Mouse (Mus musculus) embryonic facial prominence, embryonic 10.5 days (tissue): Measurements from ENCODE around the gene Syngr3. TPM values are rescaled to one million over a fixed set of nuclear protein-coding genes. Genes with fewer than 3 reads are reported as not detected.
"Not testable (repeated sequence)": the region's sequence is repeated elsewhere in the genome, so short reads cannot be mapped to it uniquely, and the experiment has no call there.

Experiments
- DNase-seq: peaks from one replicate; pipeline ENCODE4 v3.0.0-alpha.2; 2017; ENCODE audit warnings: low spot score
- H3K27ac ChIP-seq: fragments of 300-500 bp; sonication (generic); replicated peaks from 2 replicates; pipeline ENCODE4 v1.5.1; 2016; ENCODE audit warnings: mild to moderate bottlenecking
- H3K27me3 ChIP-seq: fragments of 300-500 bp; sonication (generic); replicated peaks from 2 replicates; pipeline ENCODE4 v1.6.1; 2016; ENCODE audit warnings: low read depth, mild to moderate bottlenecking; ENCODE audit not compliant: poor library complexity, severe bottlenecking
- H3K36me3 ChIP-seq: fragments of 300-500 bp; sonication (generic); replicated peaks from 2 replicates; pipeline ENCODE4 v1.6.1; 2016; ENCODE audit warnings: mild to moderate bottlenecking, moderate library complexity
- H3K4me1 ChIP-seq: fragments of 300-500 bp; sonication (generic); 2 replicates; pipeline ENCODE4 v1.6.1; 2016
- H3K4me3 ChIP-seq: fragments of 300-500 bp; sonication (generic); 2 replicates; pipeline ENCODE4 v1.5.1; 2016; ENCODE audit warnings: mild to moderate bottlenecking, moderate library complexity
- H3K9me3 ChIP-seq: fragments of 300-500 bp; sonication (generic); 2 replicates; pipeline ENCODE4 v1.6.1; 2016; ENCODE audit warnings: mild to moderate bottlenecking
- WGBS: fragments of 180-500 bp; shearing (Covaris S2); methylation state at CpG from one replicate; pipeline ENCODE4 v1.1.7; 2016; 5-methylcytosine and 5-hydroxymethylcytosine counted together
- polyA plus RNA-seq: library from polyadenylated mRNA; unstranded; fragments of >200 nt; fragmentation: Nextera tagmentation; extraction: Ambion mirVana; gene quantifications from 2 replicates; pipeline ENCODE4 v1.2.1, GENCODE M21; 2016

Gene Syngr3
- polyA plus RNA-seq, 1 experiment from 2014 or later: 8.1 TPM

DNA sequence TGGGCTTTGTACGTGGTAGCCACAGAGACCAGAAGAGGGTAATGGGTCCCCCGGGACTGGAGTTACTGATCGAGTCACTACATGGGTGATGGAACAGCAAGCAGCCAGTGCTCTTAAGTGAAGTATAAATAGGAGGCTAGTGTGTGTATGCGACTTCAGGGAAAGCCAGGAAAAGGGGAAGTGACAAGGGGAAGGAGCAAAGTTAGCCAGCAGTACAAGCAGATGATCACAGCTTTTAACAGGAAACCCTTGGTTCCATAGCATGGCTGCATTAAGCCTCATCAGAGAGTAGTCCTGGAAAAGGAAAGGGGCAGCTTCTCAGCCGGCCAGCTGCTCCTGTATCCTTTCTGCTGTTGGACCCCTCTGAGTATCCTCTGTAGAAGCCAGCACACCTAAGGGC lies 2.6 kb upstream of the Syngr3 start:
- Histone ChIP-seq H3K27me3 (peaks cover 42% of the 10 kb centered on the region), H3K4me3 (no peak overlapping the region), H3K4me1 (peaks cover 44% of the 10 kb centered on the region), H3K36me3 (peaks cover 23% of the 10 kb centered on the region), H3K27ac (no peak overlapping the region), H3K9me3 (no peaks in the 10 kb centered on the region)
- 91% methylated on average over 5 of the region's 5 CpGs for WGBS
- DNase-seq: no peak

DNA sequence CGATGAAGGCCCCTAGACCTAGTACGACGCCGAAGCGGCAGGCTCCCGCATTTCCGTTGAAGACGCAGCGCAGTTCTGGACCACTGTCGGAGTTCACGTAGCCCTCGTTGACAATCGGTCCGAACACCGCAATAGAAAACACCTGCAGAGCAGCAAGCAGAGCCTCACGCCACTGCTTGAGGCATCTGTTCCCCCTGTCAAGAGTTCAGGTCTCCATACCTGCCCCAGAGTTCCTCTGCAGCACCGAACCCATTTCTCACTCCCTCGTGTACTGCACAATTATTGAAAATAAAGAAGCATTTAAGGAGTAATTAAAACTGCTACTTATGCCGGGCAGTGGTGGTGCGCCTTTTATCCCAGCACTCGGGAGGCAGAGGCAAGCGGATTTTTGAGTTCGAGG lies 2.2 kb downstream of the Syngr3 start:
- Histone ChIP-seq H3K36me3 (peaks cover 9% of the 10 kb centered on the region), H3K27ac (no peak overlapping the region), H3K9me3 (no peaks in the 10 kb centered on the region), H3K4me1 (peaks cover 31% of the 10 kb centered on the region), H3K4me3 (peak overlapping the region; percentile 50), H3K27me3 (peaks cover 58% of the 10 kb centered on the region)
- WGBS: 18% methylated on average over 23 of the region's 23 CpGs
- DNase-seq: no peak

DNA sequence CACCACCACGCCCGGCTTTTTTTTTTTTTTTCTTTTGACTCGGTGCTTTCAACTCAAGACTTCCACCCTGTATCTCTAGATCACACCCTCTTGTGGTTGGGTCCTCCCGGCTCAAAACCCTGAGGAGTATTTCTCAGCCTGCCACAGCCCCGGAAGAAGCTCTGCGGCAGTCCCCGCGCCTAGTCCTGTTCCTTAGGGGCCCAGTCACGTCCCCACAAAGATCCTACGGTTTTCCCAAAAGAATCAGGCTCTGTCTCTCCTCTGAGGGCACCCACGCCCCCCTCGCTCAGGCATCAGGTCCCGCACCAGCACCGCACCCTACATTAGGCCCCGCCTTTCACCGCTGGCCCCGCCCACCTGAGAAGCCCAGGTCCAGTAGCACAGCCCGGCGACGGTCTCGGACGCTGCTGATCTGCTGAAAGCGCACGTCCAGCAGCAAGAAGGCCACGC lies 2.6 kb downstream of the Syngr3 start:
- H3K36me3 ChIP-seq: peaks cover 9% of the 10 kb centered on the region
- H3K4me3 ChIP-seq: peak overlapping the region; percentile 50
- H3K4me1 ChIP-seq: peaks cover 31% of the 10 kb centered on the region
- 2% methylated on average over 25 of the region's 25 CpGs for WGBS
- DNase-seq: peak; percentile 63
- H3K9me3 ChIP-seq: no peaks in the 10 kb centered on the region
- H3K27ac ChIP-seq: no peak overlapping the region
- H3K27me3 ChIP-seq: peaks cover 58% of the 10 kb centered on the region

DNA sequence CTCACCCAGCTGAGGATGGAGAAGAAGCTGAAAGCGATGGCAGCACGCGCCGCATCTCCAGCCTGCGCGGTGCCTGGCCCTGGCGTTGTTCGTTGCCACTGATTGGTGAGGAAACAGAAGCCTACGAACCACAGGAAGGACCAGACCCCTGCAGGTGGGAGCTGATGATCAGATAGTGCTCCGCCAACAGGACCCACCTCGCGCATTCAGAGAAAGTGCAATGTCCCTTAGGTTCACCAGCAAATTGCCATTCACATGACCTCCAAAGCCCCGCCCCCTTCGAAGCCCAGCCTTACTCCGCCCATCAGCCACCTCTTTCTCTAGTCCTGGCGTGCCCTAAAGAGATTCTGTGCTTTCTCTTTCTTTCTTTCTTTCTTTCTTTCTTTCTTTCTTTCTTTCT lies 3.2 kb downstream of the Syngr3 start:
- peaks cover 58% of the 10 kb centered on the region for H3K27me3 ChIP-seq
- no peaks in the 10 kb centered on the region for H3K9me3 ChIP-seq
- peak overlapping the region; percentile 34 for H3K4me3 ChIP-seq
- H3K27ac ChIP-seq: no peak overlapping the region
- H3K4me1 ChIP-seq: peaks cover 31% of the 10 kb centered on the region
- peaks cover 12% of the 10 kb centered on the region for H3K36me3 ChIP-seq
- WGBS: 32% methylated on average over 16 of the region's 16 CpGs
- peak; percentile 64 for DNase-seq

DNA sequence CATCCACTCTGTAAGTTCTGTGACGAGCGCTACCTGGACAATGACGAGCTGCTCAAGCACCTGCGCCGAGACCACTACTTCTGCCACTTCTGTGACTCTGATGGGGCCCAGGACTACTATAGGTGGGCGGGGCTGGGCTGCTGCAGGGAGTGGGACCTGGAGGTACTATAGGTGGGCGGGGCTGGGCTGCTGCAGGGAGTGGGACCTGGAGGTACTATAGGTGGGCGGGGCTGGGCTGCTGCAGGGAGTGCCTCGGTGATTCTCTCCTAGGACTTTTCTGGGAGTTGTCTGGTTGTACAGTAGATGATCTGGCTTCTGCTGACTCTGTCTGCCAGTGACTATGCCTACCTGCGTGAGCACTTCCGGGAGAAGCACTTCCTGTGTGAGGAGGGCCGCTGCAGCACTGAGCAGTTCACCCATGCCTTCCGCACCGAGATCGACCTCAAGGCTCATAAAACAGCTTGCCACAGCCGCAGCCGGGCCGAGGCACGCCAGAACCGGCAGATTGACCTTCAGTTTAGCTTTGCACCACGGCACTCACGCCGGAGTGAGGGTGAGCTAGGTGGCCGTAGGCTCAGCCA lies 12.2 kb downstream of the Syngr3 start:
- Histone ChIP-seq H3K9me3 (no peaks in the 10 kb centered on the region), H3K27ac (no peak overlapping the region), H3K4me1 (peaks cover 14% of the 10 kb centered on the region; the same call in 1 of the 2 replicates), H3K36me3 (peaks cover 77% of the 10 kb centered on the region), H3K27me3 (no peaks in the 10 kb centered on the region), H3K4me3 (no peak overlapping the region)
- 94% methylated on average over 24 of the region's 24 CpGs for WGBS
- no peak for DNase-seq

DNA sequence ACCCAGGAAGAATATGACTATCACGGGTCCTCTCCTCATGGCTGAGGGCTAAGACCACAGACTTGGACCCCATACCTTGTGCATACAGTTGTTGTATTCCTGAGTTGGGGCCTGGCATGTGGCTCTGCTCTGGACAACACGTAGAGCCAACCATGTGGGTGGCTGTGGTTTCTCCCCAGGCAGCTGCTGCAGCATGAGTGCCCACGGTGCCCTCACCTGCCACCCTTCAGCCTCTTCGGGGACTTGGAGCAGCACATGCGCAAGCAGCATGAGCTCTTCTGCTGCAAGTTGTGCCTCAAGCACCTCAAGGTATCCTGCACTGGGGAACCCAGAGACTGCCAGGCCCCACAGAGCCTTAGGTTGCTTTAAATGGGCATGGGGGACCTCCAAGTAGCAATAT lies 12.9 kb downstream of the Syngr3 start:
- H3K36me3 ChIP-seq: peaks cover 70% of the 10 kb centered on the region
- H3K4me3 ChIP-seq: no peak overlapping the region
- no peaks in the 10 kb centered on the region for H3K27me3 ChIP-seq
- peaks cover 21% of the 10 kb centered on the region for H3K4me1 ChIP-seq
- no peaks in the 10 kb centered on the region for H3K9me3 ChIP-seq
- 96% methylated on average over 5 of the region's 5 CpGs for WGBS
- H3K27ac ChIP-seq: no peak overlapping the region
- no peak for DNase-seq

DNA sequence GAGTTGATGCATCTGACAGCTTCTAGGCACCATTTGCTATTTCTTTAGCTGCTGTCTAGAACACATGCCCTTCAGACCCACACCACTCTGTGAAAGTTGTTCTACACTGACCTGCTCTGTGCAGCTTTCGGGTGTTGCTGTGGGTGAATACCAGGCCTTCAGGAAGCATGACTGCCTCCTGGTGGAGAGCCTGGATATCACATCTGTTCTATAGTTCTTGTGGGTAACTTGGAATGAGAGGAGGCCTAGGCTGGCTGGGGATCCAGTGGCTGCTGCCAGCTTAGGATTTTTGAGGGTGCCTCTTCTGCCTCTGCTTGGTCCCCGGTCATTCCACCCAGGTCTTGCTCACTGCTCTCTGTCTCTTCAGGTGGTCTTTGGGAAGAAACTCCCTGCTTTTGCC lies 13.6 kb downstream of the Syngr3 start:
- Histone ChIP-seq H3K27me3 (no peaks in the 10 kb centered on the region), H3K27ac (no peak overlapping the region), H3K9me3 (no peaks in the 10 kb centered on the region), H3K4me3 (no peak overlapping the region), H3K36me3 (peaks cover 63% of the 10 kb centered on the region), H3K4me1 (peaks cover 28% of the 10 kb centered on the region)
- WGBS: 66% methylated on average over 2 of the region's 2 CpGs
- peak; percentile 74 for DNase-seq

DNA sequence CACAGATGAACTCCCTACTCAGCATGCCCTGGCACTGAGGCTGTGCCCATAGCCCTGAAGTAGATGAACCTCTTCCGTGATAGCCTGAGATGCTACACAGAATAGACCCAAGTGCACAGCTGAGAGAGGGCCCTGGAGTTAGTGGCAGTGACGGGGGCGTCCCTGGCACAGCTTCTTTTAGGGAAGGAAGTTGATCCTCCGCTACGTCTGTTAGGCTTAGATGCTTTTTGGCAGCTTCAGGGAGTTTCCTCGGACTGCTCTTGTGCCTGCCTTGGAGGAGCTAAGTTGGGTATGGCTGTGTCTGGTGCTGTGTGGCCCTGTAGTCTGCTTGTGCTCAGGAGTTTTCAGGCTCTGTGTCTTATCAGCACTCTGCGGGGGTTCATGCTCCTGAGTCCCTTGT lies 15.5 kb downstream of the Syngr3 start:
- 89% methylated on average over 7 of the region's 7 CpGs for WGBS

DNA sequence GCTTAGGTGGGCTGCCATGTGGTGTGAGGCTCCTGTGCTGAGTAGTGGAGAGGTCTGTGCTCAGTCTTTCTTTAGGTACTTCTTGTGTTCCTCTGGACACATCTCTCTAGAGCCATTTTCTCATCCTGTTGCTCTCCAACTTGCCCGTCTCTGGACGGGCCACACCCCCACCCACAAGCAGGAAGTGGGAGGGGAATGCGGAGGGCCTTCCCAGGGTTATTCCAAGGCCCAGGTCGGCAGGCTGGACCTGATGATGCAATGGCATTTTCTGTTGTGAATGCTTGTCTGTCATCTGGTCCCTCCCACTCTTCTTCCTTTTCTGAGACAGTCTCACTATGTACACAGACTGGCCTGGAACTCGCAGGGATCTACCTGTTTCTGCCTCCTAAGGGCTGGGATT lies 17.6 kb downstream of the Syngr3 start:
- Histone ChIP-seq H3K36me3 (peaks cover 23% of the 10 kb centered on the region), H3K4me1 (peaks cover 49% of the 10 kb centered on the region), H3K27me3 (no peaks in the 10 kb centered on the region), H3K27ac (no peak overlapping the region), H3K4me3 (peak overlapping the region; percentile 81), H3K9me3 (no peaks in the 10 kb centered on the region)
- peak; percentile 41 for DNase-seq
- WGBS: 32% methylated on average over 5 of the region's 5 CpGs

More for the DNA sequence above, 15.5 kb downstream of the Syngr3 start:
- Histone ChIP-seq H3K4me1 (peaks cover 41% of the 10 kb centered on the region), H3K27me3 (no peaks in the 10 kb centered on the region), H3K9me3 (no peaks in the 10 kb centered on the region), H3K4me3 (no peak overlapping the region), H3K27ac (no peak overlapping the region), H3K36me3 (peaks cover 44% of the 10 kb centered on the region)
- no peak for DNase-seq

DNA sequence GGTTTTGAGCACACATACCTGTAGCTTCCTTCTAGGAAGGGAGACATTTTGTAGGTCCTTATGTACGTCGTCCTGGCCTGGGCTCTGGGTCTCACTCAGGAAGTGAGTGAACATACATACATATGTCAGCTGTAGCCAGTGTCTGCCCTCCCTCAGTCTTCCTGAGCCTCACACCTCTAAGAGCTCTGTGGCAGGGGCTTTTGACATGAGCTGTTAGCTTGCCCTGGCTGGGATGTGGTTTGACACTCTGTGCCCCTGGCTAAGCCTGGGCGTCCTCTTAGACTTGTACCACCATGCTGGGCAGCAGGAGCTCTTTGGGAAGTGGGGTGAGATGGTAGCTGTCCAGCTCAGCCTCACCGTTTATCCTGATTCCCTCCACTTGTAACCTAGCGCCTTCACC lies 18.4 kb downstream of the Syngr3 start:
- no peak for DNase-seq
- Histone ChIP-seq H3K27ac (no peak overlapping the region), H3K36me3 (peaks cover 15% of the 10 kb centered on the region), H3K9me3 (no peaks in the 10 kb centered on the region), H3K27me3 (no peaks in the 10 kb centered on the region), H3K4me1 (peaks cover 49% of the 10 kb centered on the region), H3K4me3 (peak overlapping the region; percentile 81)
- WGBS: 72% methylated on average over 5 of the region's 5 CpGs

DNA sequence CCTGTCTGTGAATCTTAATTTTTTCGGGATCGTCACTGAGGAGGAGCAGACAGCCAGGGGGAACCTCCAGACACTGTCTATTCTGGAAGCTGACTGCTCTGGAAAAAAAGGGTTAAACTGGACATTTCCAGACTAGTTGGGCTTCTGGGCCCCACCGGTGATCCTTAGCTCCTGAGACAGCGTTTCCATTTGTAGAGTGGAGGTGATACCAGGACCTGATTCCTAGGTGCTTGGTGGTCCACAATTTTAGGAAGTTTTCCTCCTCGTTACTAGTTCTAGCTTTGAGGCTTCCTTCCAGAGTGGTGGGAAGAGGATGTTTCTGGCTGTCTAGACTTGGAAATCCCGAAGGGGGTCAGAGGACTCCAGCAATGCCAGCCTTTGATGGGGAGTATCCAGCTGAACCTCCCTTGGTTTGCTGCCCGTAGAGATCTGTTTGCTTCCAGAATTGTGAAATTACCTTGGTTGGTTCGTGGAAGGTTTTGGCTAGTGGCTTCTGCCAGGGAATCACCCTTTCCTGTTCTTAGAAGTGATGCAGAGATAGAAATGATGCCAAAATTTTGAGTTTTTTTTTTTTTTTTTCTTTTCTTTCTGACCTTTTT lies 19.4 kb downstream of the Syngr3 start:
- H3K27ac ChIP-seq: peak overlapping the region; percentile 90
- H3K9me3 ChIP-seq: no peaks in the 10 kb centered on the region
- 16% methylated on average over 8 of the region's 8 CpGs for WGBS
- 0 out of 2 replicates have a peak, but pooled peaks cover 14% of the 10 kb centered on the region for H3K36me3 ChIP-seq
- H3K27me3 ChIP-seq: no peaks in the 10 kb centered on the region
- no peak for DNase-seq
- peak overlapping the region; percentile 81 for H3K4me3 ChIP-seq
- H3K4me1 ChIP-seq: peaks cover 49% of the 10 kb centered on the region

DNA sequence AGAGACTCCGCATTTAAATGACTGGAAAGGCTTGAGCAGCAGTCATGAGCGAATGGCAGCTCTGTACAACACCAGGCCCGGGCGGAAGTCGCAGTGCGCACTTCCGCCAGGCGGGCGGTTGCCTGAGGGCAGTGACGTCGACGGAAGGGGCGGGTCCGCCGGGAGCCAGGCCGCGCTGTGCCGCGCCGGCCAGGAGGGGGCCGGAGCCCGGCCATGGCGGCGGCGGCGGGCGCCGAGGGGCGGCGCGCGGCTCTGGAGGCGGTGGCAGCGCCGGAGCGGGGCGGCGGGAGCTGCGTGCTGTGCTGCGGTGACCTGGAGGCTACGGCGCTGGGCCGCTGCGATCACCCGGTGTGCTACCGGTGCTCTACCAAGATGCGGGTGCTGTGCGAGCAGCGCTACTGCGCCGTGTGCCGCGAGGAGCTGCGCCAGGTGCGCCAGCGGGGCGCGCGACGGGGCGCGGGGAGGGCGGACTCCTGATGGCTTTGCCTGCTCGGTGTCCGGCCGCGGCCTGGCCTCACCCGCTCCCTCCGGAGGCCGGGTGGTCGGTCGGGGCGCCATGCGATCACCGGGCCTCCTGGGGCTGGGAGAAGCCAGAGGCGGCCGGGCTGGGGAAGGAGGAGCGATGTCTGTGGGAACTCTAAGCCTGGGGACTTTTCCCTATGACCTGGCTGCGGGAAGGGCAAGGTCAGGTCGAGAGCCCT lies 20.1 kb downstream of the Syngr3 start, which contains the start of gene Zfp598:
TSS of gene Zfp598 (plus strand) at position 143 of the 701 bp plus-strand sequence.
- peaks cover 49% of the 10 kb centered on the region for H3K4me1 ChIP-seq

DNA sequence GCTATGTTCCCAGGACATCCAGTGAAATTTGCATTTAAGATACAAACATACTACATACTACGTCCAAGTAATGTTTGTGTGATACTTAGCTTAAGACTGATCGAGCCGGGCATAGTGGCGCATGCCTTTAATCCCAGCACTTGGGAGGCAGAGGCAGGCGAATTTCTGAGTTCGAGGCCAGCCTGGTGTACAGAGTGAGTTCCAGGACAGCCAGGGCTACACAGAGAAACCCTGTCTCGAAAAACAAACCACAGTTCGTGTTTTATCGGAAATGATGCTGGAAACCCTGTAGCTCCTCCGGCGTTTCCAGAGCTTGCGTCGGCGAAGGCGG lies 20.6 kb downstream of the Syngr3 start:
- peaks cover 46% of the 10 kb centered on the region for H3K4me1 ChIP-seq
- DNase-seq, H3K9me3 ChIP-seq, H3K27me3 ChIP-seq: not testable (repeated sequence)
- 12% methylated on average over 15 of the region's 15 CpGs for WGBS
- peak overlapping the region; percentile 81 for H3K4me3 ChIP-seq
- H3K36me3 ChIP-seq: 0 out of 2 replicates have a peak, but pooled peaks cover 12% of the 10 kb centered on the region
- peak overlapping the region; percentile 90 for H3K27ac ChIP-seq

More for the DNA sequence above, 20.1 kb downstream of the Syngr3 start, which contains the start of gene Zfp598:
- Histone ChIP-seq H3K27ac (peak within 1 kb of the TSS; percentile 90), H3K36me3 (0 out of 2 replicates have a peak, but pooled peaks cover 14% of the 10 kb centered on the region), H3K9me3 (no peaks in the 10 kb centered on the region), H3K4me3 (peak within 1 kb of the TSS; percentile 81), H3K27me3 (no peaks in the 10 kb centered on the region)
- under 1% methylated on average over 80 of the region's 80 CpGs for WGBS
- DNase-seq: peak; percentile 96
